Mouse (Mus musculus) C2C12 (cell line): ENCODE measurements around the gene Ric3.

ENCODE experiments used
- CTCF ChIP-seq: IDR thresholded peaks from one replicate; pipeline ENCODE4 v1.5.1; 2011; ENCODE audit not compliant: control insufficient read depth, insufficient read depth, insufficient read length
- MAX ChIP-seq: IDR thresholded peaks from one replicate; pipeline ENCODE4 v1.6.1; 2011; ENCODE audit warnings: mild to moderate bottlenecking, control low read depth
- MYOD1 ChIP-seq: IDR thresholded peaks from one replicate; pipeline ENCODE4 v1.6.1; 2011; ENCODE audit warnings: low read depth; ENCODE audit not compliant: control insufficient read depth, insufficient read length
- USF1 ChIP-seq: IDR thresholded peaks from one replicate; pipeline ENCODE4 v1.6.1; 2011; ENCODE audit warnings: low read depth, mild to moderate bottlenecking, control low read depth, moderate library complexity

GRCm38 (mm10) chr7:108985934-108986708, 97.0 kb downstream of the Ric3 start:
- no peak for TF ChIP-seq CTCF
- no peak for TF ChIP-seq MAX
- no peak for TF ChIP-seq USF1
- TF ChIP-seq MYOD1, result no peak
